Mouse (Mus musculus) forebrain, embryonic 12.5 days (tissue): ENCODE data around the gene Sgo2a. TPM values are rescaled to one million over a fixed set of nuclear protein-coding genes. Genes with fewer than 3 reads are reported as not detected.
"Not testable (repeated sequence)": the region's sequence is repeated elsewhere in the genome, so short reads cannot be mapped to it uniquely, and the experiment has no call there.

Experiments used
- ATAC-seq: fragments of 200-750 bp; cut with Nextera tagmentation; 2 replicates; pipeline ENCODE4 v1.8.0; 2017; ENCODE audit warnings: moderate TSS enrichment; ENCODE audit not compliant: low FRiP score
- H3K27ac ChIP-seq: fragments of 300-500 bp; sonication (generic); 2 replicates; pipeline ENCODE4 v1.5.1; 2016; ENCODE audit warnings: mild to moderate bottlenecking
- H3K27me3 ChIP-seq: fragments of 300-500 bp; sonication (generic); 2 replicates; pipeline ENCODE4 v1.6.1; 2016; ENCODE audit warnings: mild to moderate bottlenecking
- H3K36me3 ChIP-seq: fragments of 300-500 bp; sonication (generic); replicated peaks from 2 replicates; pipeline ENCODE4 v1.6.1; 2016; ENCODE audit warnings: mild to moderate bottlenecking
- H3K4me1 ChIP-seq: fragments of 300-500 bp; sonication (generic); 2 replicates; pipeline ENCODE4 v1.6.1; 2016
- H3K4me2 ChIP-seq: fragments of 300-500 bp; sonication (generic); 2 replicates; pipeline ENCODE4 v1.6.1; 2016; ENCODE audit warnings: mild to moderate bottlenecking, moderate library complexity
- H3K4me3 ChIP-seq: fragments of 300-500 bp; sonication (generic); replicated peaks from 2 replicates; pipeline ENCODE4 v1.5.1; 2016; ENCODE audit warnings: mild to moderate bottlenecking
- H3K9ac ChIP-seq: fragments of 300-500 bp; sonication (generic); 2 replicates; pipeline ENCODE4 v1.6.1; 2016; ENCODE audit warnings: mild to moderate bottlenecking
- H3K9me3 ChIP-seq: fragments of 300-500 bp; sonication (generic); 2 replicates; pipeline ENCODE4 v1.6.1; 2016
- WGBS: fragments of 180-500 bp; shearing (Covaris S2); methylation state at CpG from one replicate; pipeline ENCODE4 v1.1.7; 2016; 5-methylcytosine and 5-hydroxymethylcytosine counted together
- polyA plus RNA-seq: library from polyadenylated mRNA; unstranded; fragments of >200 nt; fragmentation: Nextera tagmentation; extraction: Ambion mirVana; gene quantifications from 2 replicates; pipeline ENCODE4 v1.2.1, GENCODE M21; 2016

Sgo2a gene
- polyA plus RNA-seq, 1 experiment from 2014 or later, result 26.8 TPM

GRCm38 (mm10) chr1:57989052-57989600 is 6.6 kb upstream of the Sgo2a start:
- no peak overlapping the region for H3K9ac ChIP-seq
- 52% methylated on average over 6 of the region's 6 CpGs for WGBS
- no peak for ATAC-seq
- 0 out of 2 replicates have a peak, but pooled peaks cover 4% of the 10 kb centered on the region for H3K4me1 ChIP-seq
- H3K27me3 ChIP-seq, result no peaks in the 10 kb centered on the region
- H3K27ac ChIP-seq, result no peak overlapping the region
- H3K4me3 ChIP-seq, result no peak overlapping the region
- no peak overlapping the region for H3K4me2 ChIP-seq
- H3K36me3 ChIP-seq, result no peaks in the 10 kb centered on the region
- no peaks in the 10 kb centered on the region for H3K9me3 ChIP-seq

- Histone ChIP-seq H3K9ac (no peak overlapping the region), H3K27ac (no peak overlapping the region), H3K36me3 (no peaks in the 10 kb centered on the region), H3K9me3 (no peaks in the 10 kb centered on the region), H3K4me3 (no peak overlapping the region), H3K4me2 (no peak overlapping the region), H3K27me3 (no peaks in the 10 kb centered on the region), H3K4me1 (peaks cover 5% of the 10 kb centered on the region)
- ATAC-seq, result no peak
- 91% methylated on average over 2 of the region's 2 CpGs for WGBS
Measured at GRCm38 (mm10) chr1:57991277-57991676, 4.5 kb upstream of the Sgo2a start.

- peaks cover 4% of the 10 kb centered on the region for H3K36me3 ChIP-seq
- peak overlapping the region; percentile 82 for H3K4me2 ChIP-seq
- H3K4me1 ChIP-seq, result peaks cover 17% of the 10 kb centered on the region
- ATAC-seq, result peak; percentile 50
- H3K9me3 ChIP-seq, result no peaks in the 10 kb centered on the region
- H3K27ac ChIP-seq, result peak overlapping the region; percentile 75
- H3K9ac ChIP-seq, result peak overlapping the region; percentile 77
- under 1% methylated on average over 29 of the region's 29 CpGs for WGBS
- H3K27me3 ChIP-seq, result no peaks in the 10 kb centered on the region
- H3K4me3 ChIP-seq, result peak overlapping the region; percentile 89
Measured at GRCm38 (mm10) chr1:57996133-57996615, 403 bp downstream of the Sgo2a start.

- H3K4me1 ChIP-seq, result peaks cover 17% of the 10 kb centered on the region
- no peak overlapping the region for H3K27ac ChIP-seq
- WGBS, result 85% methylated on average over 3 of the region's 3 CpGs
- H3K4me2 ChIP-seq, result no peak overlapping the region; the same call in 1 of the 2 replicates
- H3K27me3 ChIP-seq, result no peaks in the 10 kb centered on the region
- peaks cover 8% of the 10 kb centered on the region for H3K36me3 ChIP-seq
- no peaks in the 10 kb centered on the region for H3K9me3 ChIP-seq
- no peak for ATAC-seq
- no peak overlapping the region for H3K4me3 ChIP-seq
- no peak overlapping the region; the same call in 1 of the 2 replicates for H3K9ac ChIP-seq
Measured at GRCm38 (mm10) chr1:57998146-57998545, 2.4 kb downstream of the Sgo2a start.

GRCm38 (mm10) chr1:58006388-58006787 is 10.6 kb downstream of the Sgo2a start:
- WGBS, result 97% methylated on average over 7 of the region's 7 CpGs
- H3K27ac ChIP-seq, ATAC-seq, H3K9me3 ChIP-seq, H3K4me1 ChIP-seq, H3K9ac ChIP-seq, H3K27me3 ChIP-seq, H3K4me2 ChIP-seq, H3K4me3 ChIP-seq: not testable (repeated sequence)
- H3K36me3 ChIP-seq, result peaks cover 35% of the 10 kb centered on the region

GRCm38 (mm10) chr1:58018856-58019255 is 23.1 kb downstream of the Sgo2a start, which contains the start of gene Kctd18:
Gene Kctd18, minus strand, starts transcription at chr1:58018956.
- Histone ChIP-seq H3K27ac (no peak within 1 kb of the TSS), H3K9me3 (no peaks in the 10 kb centered on the region), H3K4me2 (no peak within 1 kb of the TSS), H3K27me3 (no peaks in the 10 kb centered on the region), H3K9ac (no peak within 1 kb of the TSS), H3K4me1 (no peaks in the 10 kb centered on the region), H3K36me3 (peaks cover 68% of the 10 kb centered on the region), H3K4me3 (no peak within 1 kb of the TSS)
- no peak for ATAC-seq
- 94% methylated on average over 7 of the region's 7 CpGs for WGBS

GRCm38 (mm10) chr1:58027707-58028106 is 31.9 kb downstream of the Sgo2a start:
- Histone ChIP-seq H3K9ac (no peak overlapping the region), H3K4me2 (no peak overlapping the region), H3K36me3 (peaks cover 7% of the 10 kb centered on the region), H3K27me3 (no peaks in the 10 kb centered on the region), H3K4me1 (peaks cover 10% of the 10 kb centered on the region; the same call in 1 of the 2 replicates), H3K4me3 (no peak overlapping the region), H3K9me3 (no peaks in the 10 kb centered on the region), H3K27ac (no peak overlapping the region)
- no peak for ATAC-seq
- 88% methylated on average over 7 of the region's 7 CpGs for WGBS

GRCm38 (mm10) chr1:58029636-58030117 is 33.9 kb downstream of the Sgo2a start, which contains the start of gene Aox1:
Gene Aox1, plus strand, starts transcription at chr1:58029931.
- no peak within 1 kb of the TSS for H3K9ac ChIP-seq
- WGBS, result 16% methylated on average over 12 of the region's 12 CpGs
- no peak within 1 kb of the TSS for H3K4me3 ChIP-seq
- H3K36me3 ChIP-seq, result no peaks in the 10 kb centered on the region
- no peak within 1 kb of the TSS for H3K27ac ChIP-seq
- H3K9me3 ChIP-seq, result no peaks in the 10 kb centered on the region
- H3K4me1 ChIP-seq, result peaks cover 10% of the 10 kb centered on the region; the same call in 1 of the 2 replicates
- no peaks in the 10 kb centered on the region for H3K27me3 ChIP-seq
- H3K4me2 ChIP-seq, result peak within 1 kb of the TSS; percentile 10
- no peak for ATAC-seq

- WGBS, result 39% methylated on average over 13 of the region's 13 CpGs
- H3K36me3 ChIP-seq, result no peaks in the 10 kb centered on the region
- peaks cover 10% of the 10 kb centered on the region; the same call in 1 of the 2 replicates for H3K4me1 ChIP-seq
- no peak overlapping the region for H3K27ac ChIP-seq
- no peaks in the 10 kb centered on the region for H3K9me3 ChIP-seq
- H3K4me3 ChIP-seq, result no peak overlapping the region
- peak overlapping the region; percentile 10 for H3K4me2 ChIP-seq
- H3K27me3 ChIP-seq, result no peaks in the 10 kb centered on the region
- H3K9ac ChIP-seq, result no peak overlapping the region
- no peak for ATAC-seq
Measured at GRCm38 (mm10) chr1:58030156-58030871, 34.5 kb downstream of the Sgo2a start.

- Histone ChIP-seq H3K27ac (no peak overlapping the region), H3K9ac (no peak overlapping the region), H3K4me3 (no peak overlapping the region), H3K4me2 (no peak overlapping the region), H3K36me3 (no peaks in the 10 kb centered on the region), H3K9me3 (no peaks in the 10 kb centered on the region), H3K4me1 (peaks cover 10% of the 10 kb centered on the region; the same call in 1 of the 2 replicates), H3K27me3 (no peaks in the 10 kb centered on the region)
- 65% methylated on average over 10 of the region's 10 CpGs for WGBS
- peak; percentile 63; the same call in 1 of the 2 replicates for ATAC-seq
Measured at GRCm38 (mm10) chr1:58031160-58031769, 35.5 kb downstream of the Sgo2a start.

GRCm38 (mm10) chr1:58037306-58037705 is 41.5 kb downstream of the Sgo2a start:
- not testable (repeated sequence) for H3K9ac ChIP-seq, H3K4me3 ChIP-seq, H3K4me2 ChIP-seq, ATAC-seq, H3K9me3 ChIP-seq, H3K27me3 ChIP-seq, H3K36me3 ChIP-seq, H3K4me1 ChIP-seq, H3K27ac ChIP-seq
- WGBS, result 95% methylated on average over 9 of the region's 9 CpGs

- 78% methylated on average over 3 of the region's 3 CpGs for WGBS
- ATAC-seq, result no peak
- H3K4me3 ChIP-seq, result no peak overlapping the region
- no peaks in the 10 kb centered on the region for H3K9me3 ChIP-seq
- H3K36me3 ChIP-seq, result no peaks in the 10 kb centered on the region
- peaks cover 10% of the 10 kb centered on the region for H3K4me1 ChIP-seq
- no peak overlapping the region for H3K9ac ChIP-seq
- H3K27me3 ChIP-seq, result no peaks in the 10 kb centered on the region
- H3K27ac ChIP-seq, result no peak overlapping the region
- H3K4me2 ChIP-seq, result no peak overlapping the region
Measured at GRCm38 (mm10) chr1:58045076-58045475, 49.3 kb downstream of the Sgo2a start.
